Mouse (Mus musculus) lung, postnatal 0 days (tissue): ENCODE results near the gene Klhdc3.

Source experiments
- CTCF ChIP-seq: IDR thresholded peaks from 2 replicates; pipeline ENCODE4 v1.5.1; 2016; ENCODE audit warnings: antibody characterized with exemption, mild to moderate bottlenecking
- EP300 ChIP-seq: IDR thresholded peaks from 2 replicates; pipeline ENCODE4 v1.6.1; 2016; ENCODE audit warnings: antibody characterized with exemption, mild to moderate bottlenecking, control low read depth

GRCm38 (mm10) chr17:46678911-46679310, 1.8 kb downstream of the Klhdc3 start:
- TF ChIP-seq CTCF: no peak
- TF ChIP-seq EP300: no peak
